Mouse (Mus musculus) cerebellum, postnatal 25 days (tissue): ENCODE measurements around the gene Cdkal1.

Source experiments
- DNase-seq, 2 experiments: peaks; one replicate each; pipeline ENCODE4 v3.0.0; 2021; ENCODE audit warnings: mixed read lengths in 2 of 2

The Cdkal1 gene

GRCm38 (mm10) chr13:29332640-29333412 lies 522.6 kb downstream of the Cdkal1 start:
- DNase-seq: peak; percentile 24 to 47

GRCm38 (mm10) chr13:29325946-29326345 lies 529.5 kb downstream of the Cdkal1 start:
- DNase-seq: no peak

GRCm38 (mm10) chr13:29320421-29320820 lies 535.1 kb downstream of the Cdkal1 start:
- DNase-seq: no peak

- no peak for DNase-seq
Measured at GRCm38 (mm10) chr13:29317703-29318102, 537.8 kb downstream of the Cdkal1 start.

GRCm38 (mm10) chr13:29316271-29316670 lies 539.2 kb downstream of the Cdkal1 start:
- DNase-seq: no peak

GRCm38 (mm10) chr13:29312026-29312425 lies 543.4 kb downstream of the Cdkal1 start:
- no peak for DNase-seq

- DNase-seq: no peak
Measured at GRCm38 (mm10) chr13:29307420-29307819, 548.1 kb downstream of the Cdkal1 start.

- no peak for DNase-seq
Measured at GRCm38 (mm10) chr13:29292608-29293240, 562.8 kb downstream of the Cdkal1 start.

- no peak for DNase-seq
Measured at GRCm38 (mm10) chr13:29290569-29290968, 564.9 kb downstream of the Cdkal1 start.

GRCm38 (mm10) chr13:29285058-29285457 lies 570.4 kb downstream of the Cdkal1 start:
- no peak for DNase-seq

- DNase-seq: no peak
Measured at GRCm38 (mm10) chr13:29281556-29281955, 573.9 kb downstream of the Cdkal1 start.

GRCm38 (mm10) chr13:29278156-29278555 lies 577.3 kb downstream of the Cdkal1 start:
- DNase-seq: no peak

GRCm38 (mm10) chr13:29274296-29274695 lies 581.2 kb downstream of the Cdkal1 start:
- DNase-seq: peak; percentile 73 to 78

GRCm38 (mm10) chr13:29273693-29274221 lies 581.7 kb downstream of the Cdkal1 start:
- DNase-seq: peak; percentile 30 to 36

GRCm38 (mm10) chr13:29271451-29271850 lies 584.0 kb downstream of the Cdkal1 start:
- no peak for DNase-seq

GRCm38 (mm10) chr13:29264015-29264711 lies 591.3 kb downstream of the Cdkal1 start:
- DNase-seq: no peak

- no peak for DNase-seq
Measured at GRCm38 (mm10) chr13:29262164-29262563, 593.3 kb downstream of the Cdkal1 start.

GRCm38 (mm10) chr13:29248535-29248934 lies 606.9 kb downstream of the Cdkal1 start:
- no peak for DNase-seq

- no peak for DNase-seq
Measured at GRCm38 (mm10) chr13:29247800-29248199, 607.7 kb downstream of the Cdkal1 start.

- no peak for DNase-seq
Measured at GRCm38 (mm10) chr13:29235065-29235464, 620.4 kb downstream of the Cdkal1 start.

- DNase-seq: no peak
Measured at GRCm38 (mm10) chr13:29234442-29234841, 621.0 kb downstream of the Cdkal1 start.

- no peak for DNase-seq
Measured at GRCm38 (mm10) chr13:29233970-29234369, 621.5 kb downstream of the Cdkal1 start.

GRCm38 (mm10) chr13:29232681-29233080 lies 622.8 kb downstream of the Cdkal1 start:
- peak in 1 of 2 experiments; percentile 7 for DNase-seq
